Mouse (Mus musculus) left cerebral cortex, adult 18-20 months (tissue): ENCODE data around the gene Mast4. TPM values are rescaled to one million over a fixed set of nuclear protein-coding genes. Genes with fewer than 3 reads are reported as not detected.

Source experiments
- DNase-seq, 2 experiments: peaks; one replicate each; pipeline ENCODE4 v3.0.0; 2021 to 2022; ENCODE audit warnings: low spot score in 2 of 2, mixed read lengths in 1 of 2
- total RNA-seq, 2 experiments: library from RNA; stranded (reverse); gene quantifications; 2 replicates each; pipeline ENCODE4 v1.2.3; 2021

Mast4 gene
- total RNA-seq, 2 experiments from 2014 or later: 49.8 to 50.2 TPM

DNA sequence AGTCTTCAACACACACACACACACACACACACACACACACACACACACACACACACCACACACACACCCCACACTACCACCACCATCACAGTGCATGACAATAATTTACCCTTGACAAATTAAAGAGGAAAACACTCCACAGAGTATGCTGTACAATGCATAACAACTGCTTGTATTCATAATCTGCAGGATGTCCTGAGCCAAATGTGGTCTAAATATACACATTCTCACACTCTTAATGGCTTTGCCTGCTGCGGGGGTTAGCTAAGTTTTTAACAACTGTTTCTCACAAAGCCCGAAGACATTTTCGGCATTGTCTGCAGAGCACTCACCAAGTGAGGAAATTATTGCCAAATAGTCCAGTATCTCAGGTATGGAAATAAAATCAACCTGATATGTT lies 398.5 kb downstream of the Mast4 start:
- DNase-seq: no peak

DNA sequence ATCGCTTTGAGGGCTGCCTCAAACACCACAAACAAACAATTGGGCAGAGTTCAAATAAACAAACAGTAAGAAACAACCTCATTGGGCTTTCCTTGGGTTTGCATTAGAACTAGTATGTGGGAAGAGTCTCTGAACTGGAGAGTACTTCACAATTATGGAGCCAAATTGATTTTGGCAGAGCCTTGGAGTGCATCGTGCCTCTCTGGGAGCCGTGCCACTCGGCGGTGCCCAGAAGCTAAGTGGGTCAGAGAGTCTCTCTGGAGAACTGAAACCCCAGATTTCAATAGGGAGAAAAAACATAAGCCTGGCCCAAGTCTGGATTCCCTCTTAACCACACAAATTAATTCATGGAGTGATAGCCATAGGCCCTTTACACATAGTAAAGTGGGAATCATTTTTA lies 400.6 kb downstream of the Mast4 start:
- DNase-seq: peak in 1 of 2 experiments; percentile 27

DNA sequence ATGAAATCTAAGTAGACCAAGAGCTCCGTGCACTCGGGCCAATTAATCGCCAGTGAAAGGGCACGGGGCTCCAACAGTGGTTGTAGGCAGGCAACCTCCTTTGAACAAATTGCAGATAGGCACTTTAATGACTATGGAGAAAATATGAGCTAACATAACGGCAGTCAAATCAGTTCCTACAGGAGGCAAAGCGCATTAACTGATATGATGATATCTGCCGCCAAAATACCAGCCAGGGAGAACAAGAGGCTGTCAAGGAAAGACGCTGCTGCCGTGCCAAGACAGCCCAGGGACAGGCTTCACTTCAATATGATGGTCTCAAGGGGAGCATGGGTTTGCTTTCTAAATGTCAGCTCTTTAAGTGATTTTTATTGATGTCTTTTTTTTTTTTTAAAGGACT lies 401.9 kb downstream of the Mast4 start:
- DNase-seq: no peak

DNA sequence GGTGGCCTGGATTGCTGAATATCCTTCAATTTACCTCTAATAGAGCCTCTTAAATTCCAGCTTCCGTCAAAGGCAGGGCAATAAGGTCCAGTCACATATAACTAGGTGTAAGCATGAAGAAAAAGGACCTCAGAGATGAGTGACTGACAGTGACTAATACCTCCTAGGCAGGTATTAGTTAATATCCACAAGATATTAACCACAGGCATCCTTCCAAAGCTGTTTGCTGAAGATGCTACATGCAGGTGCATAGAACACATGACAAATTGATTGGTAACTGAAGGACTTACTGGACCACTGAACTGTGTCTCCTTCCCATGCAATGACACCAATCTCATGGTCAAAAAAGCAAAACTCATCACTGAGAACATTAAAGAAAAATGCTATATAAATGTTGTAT lies 402.3 kb downstream of the Mast4 start:
- no peak for DNase-seq

DNA sequence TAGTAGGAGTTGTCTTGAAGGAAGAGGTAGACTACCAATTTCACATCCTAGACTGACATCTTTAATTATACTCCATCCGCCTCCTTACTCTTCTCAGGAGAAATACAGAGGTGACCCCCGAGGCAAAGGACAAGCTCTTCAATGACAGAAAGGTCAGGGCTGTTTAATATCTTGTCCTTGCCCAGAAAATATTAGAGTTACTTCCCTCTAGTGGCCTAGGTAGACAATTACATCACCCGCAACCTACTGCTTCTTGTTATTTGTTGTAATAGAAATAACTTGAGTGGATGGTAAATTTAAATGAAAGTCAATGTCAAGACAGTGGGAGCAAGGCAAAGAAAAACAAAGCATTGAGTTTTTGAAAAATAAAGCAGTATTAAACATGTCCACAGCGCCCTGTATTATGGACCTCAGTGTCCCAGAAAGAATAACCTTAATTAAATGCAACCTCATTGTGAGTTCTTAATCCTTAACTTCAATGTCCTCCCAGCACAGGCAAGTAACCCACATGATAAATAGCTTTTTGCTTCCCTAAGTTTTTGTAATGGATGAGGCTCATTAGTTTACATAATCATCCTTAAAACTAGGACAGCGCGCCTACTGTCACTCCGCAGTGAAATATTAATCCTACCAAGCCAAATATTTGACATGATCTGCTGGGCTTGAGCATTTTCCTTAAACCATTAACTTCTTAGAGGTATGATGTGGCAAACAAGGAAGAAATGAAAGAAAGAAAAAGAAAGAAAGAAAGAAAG lies 408.3 kb downstream of the Mast4 start:
- DNase-seq: no peak

DNA sequence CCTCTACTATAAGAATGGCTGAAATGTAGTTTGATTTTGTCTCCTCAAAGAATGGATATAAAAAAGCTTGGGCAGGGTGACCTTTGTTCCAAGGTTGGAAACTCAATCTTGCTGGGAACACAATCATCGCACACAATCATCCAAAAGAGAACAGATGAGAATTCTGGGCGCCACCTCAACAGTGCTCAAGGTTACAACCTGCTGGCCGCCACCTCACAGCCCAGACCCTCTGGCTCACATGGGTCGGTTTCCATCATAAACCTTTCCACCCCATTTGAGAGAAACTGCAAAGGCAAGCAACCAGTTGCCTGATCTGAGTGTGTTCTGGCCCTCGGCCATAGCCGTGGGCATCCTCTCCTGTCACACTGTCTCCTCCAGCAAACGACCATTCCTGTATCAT lies 414.6 kb downstream of the Mast4 start:
- no peak for DNase-seq

DNA sequence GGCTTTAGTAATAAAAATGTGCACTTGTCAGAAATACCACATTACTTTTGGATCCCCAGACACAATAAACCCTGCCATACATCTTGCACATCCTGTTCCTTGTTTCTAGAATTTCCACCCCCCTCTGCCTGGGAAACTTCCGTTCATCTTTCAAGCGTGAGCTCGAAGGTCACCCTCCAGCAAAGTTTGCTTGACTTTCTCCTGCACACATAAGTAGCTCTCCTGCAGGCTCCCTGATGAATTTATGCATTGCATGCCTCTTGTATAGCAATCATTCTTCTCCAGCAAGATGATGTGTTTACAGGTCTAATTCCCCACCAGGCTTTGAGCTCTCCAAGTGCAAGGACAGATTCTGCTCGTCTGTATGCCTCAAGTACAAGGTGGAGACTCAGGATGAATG lies 415.7 kb downstream of the Mast4 start:
- no peak for DNase-seq

DNA sequence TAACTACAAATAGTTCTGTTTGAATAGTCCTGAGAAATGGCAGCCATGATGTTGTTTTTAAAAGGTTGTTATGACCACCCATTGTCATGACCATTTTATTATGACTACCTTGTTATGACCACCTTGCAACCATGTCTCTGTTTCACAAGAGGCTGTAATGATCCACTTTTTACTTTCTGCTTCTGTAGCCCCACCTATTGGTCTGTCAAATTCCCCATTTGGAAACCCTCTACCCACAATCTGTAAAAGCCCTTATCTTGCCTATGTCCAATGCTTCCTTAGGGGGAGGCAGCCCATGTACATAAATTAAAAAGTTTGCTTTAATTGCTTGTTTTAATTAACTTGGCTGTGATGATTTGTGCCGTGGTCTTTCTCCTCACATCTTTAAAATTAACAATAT lies 419.0 kb downstream of the Mast4 start:
- no peak for DNase-seq

DNA sequence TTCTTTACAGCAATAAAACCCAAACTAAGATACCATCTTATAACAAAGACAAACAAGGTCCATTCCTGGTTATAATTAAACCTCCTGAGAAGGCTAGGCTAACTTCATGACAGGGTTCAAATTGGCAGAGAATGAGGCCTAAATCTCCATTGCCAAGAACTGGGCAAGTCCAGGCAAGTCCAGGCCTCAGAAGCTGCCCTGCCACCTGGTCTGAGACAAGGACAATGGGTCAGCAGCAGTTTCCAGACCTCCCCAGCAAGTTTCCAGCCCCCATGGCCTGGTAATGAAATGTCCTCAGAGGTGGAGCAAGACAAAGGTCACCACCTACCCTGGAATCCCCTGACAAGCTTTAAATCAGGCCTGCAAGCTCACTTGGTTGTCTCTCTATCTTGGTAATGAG lies 419.5 kb downstream of the Mast4 start:
- DNase-seq: no peak

DNA sequence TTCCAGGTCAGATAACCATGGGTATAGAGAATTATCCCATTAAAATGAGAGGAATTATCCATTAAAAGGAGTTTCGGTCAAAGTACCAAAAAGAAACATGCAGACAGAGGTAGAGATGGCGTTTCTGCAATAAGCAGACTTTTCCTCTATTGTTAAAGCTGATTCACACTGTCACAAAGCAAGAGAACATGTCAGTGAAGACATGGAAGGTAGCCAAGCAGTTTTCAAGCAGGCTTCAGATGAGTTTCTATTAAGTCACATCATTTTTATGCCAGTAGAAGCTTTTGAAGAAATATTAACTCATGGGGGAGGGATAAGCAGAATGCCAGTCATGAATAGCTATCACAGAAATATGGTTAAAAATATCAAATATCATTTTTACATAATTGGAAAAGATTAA lies 420.4 kb downstream of the Mast4 start:
- DNase-seq: no peak

DNA sequence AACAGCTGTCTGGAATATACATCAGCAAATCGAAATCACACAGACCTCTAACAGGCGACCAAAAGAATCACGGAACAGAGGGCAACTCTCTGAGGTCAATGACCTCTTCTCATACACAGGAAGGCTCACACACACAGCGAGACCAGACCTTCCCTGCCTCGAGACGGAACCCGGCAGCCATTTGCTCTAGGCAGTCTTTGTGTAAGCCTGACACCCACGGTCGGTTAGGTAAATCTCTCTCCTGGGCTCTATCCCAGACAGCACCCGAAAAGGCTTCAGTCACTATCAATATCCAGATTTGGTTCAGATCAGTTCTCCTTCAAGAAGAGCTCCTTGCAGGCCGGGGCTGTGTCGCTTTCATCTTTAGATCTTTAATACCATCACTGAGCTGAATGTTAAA lies 421.4 kb downstream of the Mast4 start:
- DNase-seq: no peak

DNA sequence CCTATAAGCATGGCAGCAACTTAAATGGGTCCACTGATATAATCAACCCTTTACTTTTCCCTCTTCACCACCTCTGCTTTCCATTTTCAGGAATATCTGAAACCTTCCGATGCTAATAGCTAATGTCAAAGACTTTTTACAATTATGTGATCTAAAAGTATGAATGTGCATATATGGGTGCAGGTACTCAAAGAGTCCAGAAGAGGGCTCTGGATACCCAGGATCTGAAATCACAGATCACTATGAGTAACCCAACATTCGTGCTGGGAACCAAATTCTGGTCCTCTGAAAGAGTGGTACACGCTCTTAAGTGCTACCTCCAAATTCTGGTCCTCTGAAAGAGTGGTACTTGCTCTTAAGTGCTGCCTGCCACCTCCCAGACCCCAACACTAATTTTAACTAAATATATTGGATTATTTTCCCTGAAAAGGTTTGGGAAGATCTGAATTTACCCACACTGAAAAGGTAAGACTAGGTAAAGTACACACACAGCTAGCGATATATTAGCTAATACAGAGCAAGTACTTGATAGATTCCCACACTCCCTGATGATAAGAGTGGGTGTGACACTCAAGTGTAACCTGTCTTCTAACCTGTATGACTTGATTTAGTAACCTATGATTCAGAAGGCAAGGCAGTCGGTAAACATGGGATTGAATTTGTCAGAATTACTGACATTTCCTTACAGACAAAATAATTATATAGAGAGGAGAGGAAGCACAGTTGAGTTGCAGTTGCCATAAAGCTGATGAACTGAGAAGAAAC lies 424.5 kb downstream of the Mast4 start:
- DNase-seq: no peak

DNA sequence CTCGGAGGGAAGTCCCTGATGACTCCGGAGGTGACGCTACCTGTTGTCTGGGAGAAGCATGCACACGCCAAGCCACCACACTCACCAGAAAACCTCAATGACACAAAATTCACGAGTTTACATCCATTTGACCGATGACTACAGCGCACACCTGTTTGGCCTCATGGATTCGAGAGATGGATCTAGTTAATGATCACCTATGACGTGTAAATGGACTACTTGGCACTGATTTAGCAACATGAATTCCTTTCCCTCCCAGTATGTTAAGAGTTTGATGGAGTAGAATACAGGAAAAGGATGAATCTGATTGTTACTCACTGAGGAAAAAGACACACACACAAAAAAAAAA lies 427.7 kb downstream of the Mast4 start:
- DNase-seq: no peak

DNA sequence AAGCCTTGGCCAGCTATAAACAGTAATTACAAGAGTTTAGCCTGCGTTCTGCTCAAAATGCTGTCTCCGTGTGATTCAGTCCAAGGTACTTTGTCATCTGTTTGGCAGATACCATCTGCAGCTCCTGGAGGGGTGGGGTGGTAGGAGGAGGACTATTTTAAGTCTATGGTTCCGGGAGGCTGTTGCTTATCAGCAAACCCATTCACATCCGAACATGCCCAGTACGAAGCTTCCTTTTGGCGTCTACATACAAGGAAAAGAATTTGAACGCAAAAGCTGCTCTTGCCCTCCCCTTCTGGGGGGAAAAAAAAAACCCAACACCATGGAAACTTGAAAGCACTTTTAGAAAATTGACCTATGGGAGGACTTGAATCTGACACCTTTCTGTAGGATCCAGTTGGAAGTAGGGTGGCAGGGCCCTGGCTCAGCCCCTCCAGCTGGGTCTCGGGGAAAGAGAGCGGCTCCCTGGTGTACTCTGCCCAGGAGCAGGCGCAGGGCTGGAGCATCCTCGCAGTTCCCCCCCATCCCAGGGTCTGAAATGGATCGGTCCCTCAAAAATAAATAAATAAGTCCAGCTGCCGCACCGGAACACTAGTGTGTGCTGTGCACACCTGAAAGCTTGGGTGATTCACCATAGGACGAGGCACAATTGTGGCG lies 428.2 kb downstream of the Mast4 start:
- peak; percentile 66 to 81 for DNase-seq

DNA sequence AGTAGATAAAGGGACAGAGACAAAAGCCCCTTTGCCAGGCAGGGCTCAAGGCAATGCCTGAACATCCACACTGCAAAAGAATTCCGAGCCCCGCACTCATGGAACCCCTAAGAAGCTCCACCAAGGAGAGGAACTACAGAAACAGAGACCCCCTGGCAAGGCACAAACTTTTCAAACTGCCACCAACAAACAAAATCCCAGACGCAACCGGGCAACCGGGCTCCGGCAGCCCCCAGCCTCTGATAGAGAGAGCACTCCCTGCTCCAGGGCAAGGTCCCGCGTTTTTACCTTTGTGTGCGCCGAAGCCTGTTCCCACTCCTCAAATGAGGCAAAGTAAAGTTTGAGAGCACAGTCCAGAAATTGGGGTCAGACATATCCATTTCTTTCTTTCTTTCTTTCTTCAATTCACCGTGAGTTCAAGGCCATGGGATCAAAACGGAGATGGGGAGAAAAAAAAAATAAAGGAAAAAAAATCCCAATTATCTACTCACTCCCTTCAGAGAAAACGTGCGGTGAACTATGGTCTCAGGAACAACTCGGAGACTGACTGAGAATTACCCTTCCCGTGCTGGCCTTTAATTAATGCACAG lies 428.8 kb downstream of the Mast4 start:
- DNase-seq: no peak

DNA sequence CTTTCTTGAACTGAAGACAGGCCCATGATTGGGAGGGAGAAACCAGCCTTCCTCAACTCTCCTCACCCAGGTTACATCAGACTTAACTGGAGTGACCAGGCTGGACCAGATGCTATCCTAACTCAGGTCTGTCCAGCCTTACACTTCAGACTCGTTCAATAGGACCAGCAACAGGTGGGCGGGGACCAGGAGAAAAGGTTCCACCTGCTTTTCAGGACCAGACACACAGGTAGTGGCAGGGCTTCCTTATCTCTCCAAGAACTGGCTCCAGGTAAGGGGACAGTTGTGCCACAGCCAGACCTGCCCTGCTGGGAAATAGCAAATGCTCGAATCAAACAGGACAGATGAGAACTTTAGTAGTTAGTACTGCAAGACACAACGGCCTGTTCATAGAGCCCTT lies 430.6 kb downstream of the Mast4 start:
- DNase-seq: no peak

DNA sequence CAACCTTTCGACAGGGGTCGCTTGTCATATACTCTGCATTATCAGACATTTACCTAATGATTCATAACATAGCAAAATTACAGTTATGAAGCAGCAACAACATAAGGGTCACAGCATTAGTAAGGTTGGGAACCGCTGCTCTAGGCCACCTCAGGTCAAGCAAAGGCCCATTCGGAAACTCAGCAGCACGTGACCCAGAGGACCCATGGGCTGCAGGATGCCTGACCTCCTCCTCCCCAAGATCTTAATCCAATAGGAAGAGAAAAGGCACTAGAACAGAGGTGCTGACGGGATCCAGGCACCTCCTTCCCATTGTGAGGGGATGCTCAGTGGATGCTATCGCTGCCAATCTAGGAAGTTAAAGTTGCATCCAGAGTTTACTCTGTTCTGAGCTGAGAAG lies 432.2 kb downstream of the Mast4 start:
- DNase-seq: no peak

DNA sequence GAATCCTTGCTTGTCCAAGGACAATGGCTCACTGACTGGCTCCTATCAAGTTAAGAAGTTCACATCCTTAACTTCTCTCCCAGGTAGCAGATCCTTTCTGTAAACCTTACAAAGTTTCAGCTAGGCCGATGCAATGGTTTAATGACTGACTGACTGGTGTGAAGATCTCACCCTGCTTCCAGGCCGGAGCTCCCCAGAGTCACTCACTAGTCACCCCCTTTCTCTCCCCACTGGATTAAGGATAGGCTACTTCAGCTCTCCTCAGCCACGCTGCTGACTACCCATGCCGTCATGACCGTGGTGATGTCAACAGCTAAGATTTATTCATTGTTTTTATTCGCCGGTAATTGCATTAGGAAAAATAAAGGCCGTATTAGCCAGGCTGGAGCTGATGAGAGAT lies 433.8 kb downstream of the Mast4 start:
- no peak for DNase-seq

DNA sequence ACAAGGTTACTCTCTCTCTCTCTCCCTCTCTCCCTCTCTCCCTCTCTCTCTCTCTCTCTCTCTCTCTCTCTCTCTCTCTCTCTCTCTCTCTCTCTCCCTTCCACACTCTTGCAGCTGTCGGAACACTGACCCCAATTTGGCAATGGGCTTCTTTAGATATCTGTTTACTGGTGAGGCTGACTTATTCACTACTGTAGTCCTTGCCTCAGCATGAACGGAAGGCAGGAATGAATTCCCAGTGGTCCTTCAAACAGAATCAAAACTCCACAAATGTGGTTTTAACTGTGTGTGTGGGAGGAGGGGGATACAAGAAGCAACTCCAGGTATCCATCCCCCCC lies 434.2 kb downstream of the Mast4 start:
- DNase-seq: no peak

DNA sequence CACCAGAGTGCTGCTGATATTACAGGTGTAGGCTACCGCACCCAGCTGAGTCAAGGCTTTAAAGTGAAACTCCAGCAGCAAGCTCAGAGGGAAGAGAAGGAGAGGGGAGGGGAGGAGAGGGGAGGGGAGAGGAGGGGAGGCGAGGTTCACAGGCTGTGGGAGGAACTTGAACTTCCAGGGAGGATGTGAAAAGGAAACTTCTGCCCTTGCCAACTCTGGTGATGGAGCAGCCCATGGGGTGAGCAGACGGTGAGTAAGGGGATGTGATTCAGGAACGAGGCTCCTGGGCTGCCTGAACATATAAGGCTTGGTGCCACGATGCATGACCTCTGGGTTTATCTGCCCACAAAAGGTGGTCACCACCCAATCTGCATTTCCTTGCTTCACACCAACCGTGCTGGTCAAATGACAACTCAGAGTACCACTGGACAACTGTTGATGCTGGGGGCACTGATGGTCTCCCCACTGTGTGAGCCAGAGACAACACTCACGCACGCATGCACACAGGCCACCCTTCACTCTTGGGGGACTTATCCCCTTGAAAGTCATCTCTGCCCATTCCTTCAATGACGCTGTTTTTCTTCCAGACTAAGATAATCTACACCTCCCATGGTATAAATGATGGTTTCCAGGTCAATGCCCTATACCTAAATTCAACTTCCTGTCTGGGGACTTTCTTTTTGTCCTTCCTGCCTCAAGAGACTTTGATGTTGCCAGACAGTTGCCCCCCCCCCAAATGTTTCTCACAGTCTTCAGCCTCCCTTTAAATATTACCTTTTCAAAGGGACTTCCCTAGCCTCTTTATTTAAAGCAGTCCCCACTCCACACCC lies 434.8 kb downstream of the Mast4 start:
- DNase-seq: no peak

DNA sequence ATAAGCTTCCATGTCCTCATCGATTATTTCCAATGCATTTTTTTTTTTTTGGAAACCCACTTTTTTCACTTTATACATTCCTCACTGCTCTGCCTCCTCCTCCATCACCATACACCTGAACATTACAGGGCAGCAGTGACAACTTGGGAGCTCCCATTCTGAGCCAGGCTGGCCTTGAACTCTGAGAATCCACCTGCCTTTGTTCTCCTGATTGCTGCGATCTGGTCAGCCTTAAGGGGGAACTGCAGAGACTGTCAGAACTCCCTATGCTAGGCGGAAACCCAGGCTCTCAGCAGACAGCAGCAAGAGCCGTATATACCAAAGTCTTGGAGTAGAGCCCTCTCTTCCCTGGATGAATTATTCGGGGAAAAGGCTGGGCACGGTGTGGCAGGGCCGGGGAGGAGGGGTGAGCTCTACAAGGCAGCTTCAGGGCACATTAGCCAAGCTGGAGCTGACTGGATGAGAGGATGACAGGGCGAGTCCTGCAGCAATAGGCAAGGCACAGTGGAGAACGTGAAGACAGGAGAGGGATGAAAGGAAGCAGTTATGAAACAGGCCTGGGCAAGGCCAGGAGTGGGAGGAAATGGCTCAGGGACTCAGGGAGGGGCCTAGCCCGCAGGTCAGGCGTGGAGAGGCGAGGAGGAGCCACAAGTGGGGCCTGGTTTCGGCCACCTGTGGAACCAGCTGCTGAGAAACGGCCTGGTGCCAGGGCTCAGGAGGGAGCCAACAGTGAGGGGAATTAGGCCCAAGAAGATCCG lies 435.7 kb downstream of the Mast4 start:
- DNase-seq: no peak
